Mouse (Mus musculus): ENCODE measurements around the gene Fam171a2. TPM values are rescaled to one million over a fixed set of nuclear protein-coding genes. Genes with fewer than 3 reads are reported as not detected.
A peak's percentile ranks its signal among the peaks of the same experiment; 100 is the strongest.

The Fam171a2 gene
- polyA plus RNA-seq, 1 experiment from 2014 or later, result 0.25 TPM

GRCm38 (mm10) chr11:102441434-102441833 is 6.0 kb downstream of the Fam171a2 start:
- Histone ChIP-seq H3K9ac (no peak overlapping the region), H3K4me2 (no peak overlapping the region), H3K4me1 (replicated peaks) (peaks cover 26% of the 10 kb centered on the region), H3K27ac (no peak overlapping the region), H3K4me3 (replicated peaks) (no peak overlapping the region), H3K9me3 (replicated peaks) (no peaks in the 10 kb centered on the region), H3K27me3 (peaks cover 76% of the 10 kb centered on the region), H3K36me3 (no peaks in the 10 kb centered on the region)
- no peak for ATAC-seq (ENCODE audit: low read depth)
- no peak for DNase-seq
- WGBS (ENCODE audit: insufficient replicate concordance), result 57% methylated on average over 3 of the region's 3 CpGs

GRCm38 (mm10) chr11:102440255-102440654 is 7.2 kb downstream of the Fam171a2 start:
- Histone ChIP-seq H3K4me3 (replicated peaks) (no peak overlapping the region), H3K4me1 (replicated peaks) (peaks cover 18% of the 10 kb centered on the region), H3K4me2 (no peak overlapping the region), H3K36me3 (peaks cover 5% of the 10 kb centered on the region; the same call in 1 of the 2 replicates), H3K27ac (no peak overlapping the region), H3K9ac (no peak overlapping the region), H3K27me3 (peaks cover 76% of the 10 kb centered on the region), H3K9me3 (replicated peaks) (no peaks in the 10 kb centered on the region)
- DNase-seq, result no peak
- ATAC-seq (ENCODE audit: low read depth), result no peak
- WGBS (ENCODE audit: insufficient replicate concordance), result 79% methylated on average over 8 of the region's 8 CpGs

DNA sequence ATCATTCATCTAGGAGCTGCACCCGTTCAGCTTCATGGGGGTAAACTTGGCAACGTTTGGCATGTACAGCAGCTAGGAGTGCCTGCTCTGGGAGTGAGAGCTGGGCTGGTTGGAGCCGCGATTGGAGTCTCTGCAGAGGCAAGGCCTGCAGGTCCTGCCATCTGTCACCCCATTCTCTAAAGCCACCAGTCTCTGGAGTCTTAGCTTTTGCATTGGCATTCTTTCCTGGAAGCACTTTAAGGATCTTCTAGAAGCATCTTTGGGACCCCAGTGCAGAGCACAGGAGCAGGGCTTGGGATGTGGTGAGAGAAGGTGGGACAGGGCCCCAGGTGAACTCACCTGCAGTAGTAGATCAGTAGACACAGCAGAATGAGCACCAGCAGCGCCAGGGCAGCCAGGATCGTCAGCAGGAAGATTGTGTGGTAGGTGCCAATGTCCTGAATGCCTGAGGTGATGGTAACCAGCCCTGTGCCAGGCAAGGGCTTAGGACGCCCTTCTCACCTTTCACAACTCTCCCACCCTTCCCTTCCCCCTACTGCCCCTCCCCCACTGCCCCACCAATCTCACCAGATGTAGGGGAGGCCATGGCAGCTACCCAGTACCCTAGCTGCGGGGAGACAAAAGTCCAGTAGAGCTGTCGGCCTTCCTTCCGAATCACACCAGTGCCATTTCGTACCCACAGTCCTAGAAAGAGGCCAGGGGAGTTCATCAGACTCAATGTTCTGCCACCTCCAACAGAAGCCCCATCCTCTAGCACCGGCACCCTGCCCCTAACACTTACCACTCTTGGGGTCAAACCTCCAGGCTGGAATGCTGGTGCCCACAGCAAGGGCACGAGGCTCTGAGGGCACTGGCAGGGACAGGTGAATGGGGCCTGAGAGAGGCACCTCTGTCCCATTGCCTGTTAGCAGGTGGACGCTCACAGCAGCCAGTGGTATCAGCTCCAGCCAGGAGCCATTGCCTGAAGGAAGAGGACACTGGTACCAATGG is 8.1 kb downstream of the Fam171a2 start:
- 72% methylated on average over 14 of the region's 14 CpGs for WGBS (ENCODE audit: insufficient replicate concordance)
- Histone ChIP-seq H3K27ac (no peak overlapping the region), H3K9me3 (replicated peaks) (no peaks in the 10 kb centered on the region), H3K4me2 (no peak overlapping the region), H3K27me3 (peaks cover 73% of the 10 kb centered on the region), H3K4me1 (replicated peaks) (peaks cover 16% of the 10 kb centered on the region), H3K4me3 (replicated peaks) (no peak overlapping the region), H3K36me3 (peaks cover 10% of the 10 kb centered on the region; the same call in 1 of the 2 replicates), H3K9ac (no peak overlapping the region)
- no peak for ATAC-seq (ENCODE audit: low read depth)
- DNase-seq, result no peak

- peak; percentile 65 for DNase-seq
- Histone ChIP-seq H3K27me3 (peaks cover 63% of the 10 kb centered on the region), H3K27ac (no peak overlapping the region), H3K9ac (peak overlapping the region; percentile 53), H3K9me3 (replicated peaks) (no peaks in the 10 kb centered on the region), H3K4me3 (replicated peaks) (peak overlapping the region; percentile 57), H3K4me1 (replicated peaks) (peaks cover 16% of the 10 kb centered on the region), H3K4me2 (peak overlapping the region; percentile 79), H3K36me3 (peaks cover 10% of the 10 kb centered on the region; the same call in 1 of the 2 replicates)
- WGBS (ENCODE audit: insufficient replicate concordance), result 29% methylated on average over 77 of the region's 77 CpGs
- no peak for ATAC-seq (ENCODE audit: low read depth)
These were observed 9.0 kb downstream of the Fam171a2 start for GRCm38 (mm10) chr11:102438212-102439092.

DNA sequence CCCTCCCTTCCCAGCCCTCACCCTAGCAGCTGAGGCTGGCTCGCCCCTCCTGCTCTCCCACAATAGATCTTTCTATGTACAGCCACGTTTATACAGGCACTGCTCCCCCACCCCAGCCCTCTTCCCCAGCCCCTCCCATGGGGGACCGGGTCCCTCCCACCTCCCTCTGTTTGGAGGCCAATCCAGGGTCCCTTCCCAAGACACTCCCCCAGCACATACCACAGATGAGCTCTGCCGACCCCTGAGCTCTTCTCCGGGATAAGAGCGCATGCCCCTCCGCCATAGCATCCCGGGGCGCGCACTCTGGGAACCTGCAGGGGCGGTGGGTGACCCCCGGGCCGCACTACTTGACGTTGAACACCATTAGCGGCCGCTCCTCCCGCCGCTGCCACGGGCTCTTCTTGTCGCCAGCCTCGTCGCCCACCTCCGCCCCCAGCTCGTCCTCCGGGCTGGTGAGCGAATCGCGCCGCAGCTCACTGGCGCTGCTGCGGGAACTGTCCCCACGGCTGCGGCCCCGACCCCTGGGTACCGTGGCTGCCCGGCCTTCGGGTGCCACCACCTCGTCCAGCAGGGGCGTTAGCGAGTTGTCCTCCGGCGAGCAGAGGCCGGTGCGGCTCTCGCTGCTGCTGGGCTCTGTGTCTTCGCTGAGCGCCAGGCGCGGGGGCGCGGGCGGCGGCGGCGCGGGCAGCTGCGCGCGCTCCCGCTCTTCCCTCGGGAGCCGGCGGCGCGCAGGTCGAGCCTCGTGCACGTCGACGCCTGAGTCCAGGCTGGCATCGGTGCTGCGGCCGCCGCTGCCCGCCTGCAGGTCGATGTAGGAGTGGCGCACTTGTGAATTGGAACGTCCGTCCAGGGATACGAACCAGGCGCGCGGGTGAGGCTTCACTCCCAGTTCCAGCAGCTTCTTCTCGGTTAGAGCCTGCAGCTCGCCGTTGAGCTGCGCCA is 10.1 kb downstream of the Fam171a2 start:
- H3K4me2 ChIP-seq, result peak overlapping the region; percentile 79
- peaks cover 60% of the 10 kb centered on the region for H3K27me3 ChIP-seq
- H3K4me1 ChIP-seq (replicated peaks), result peaks cover 22% of the 10 kb centered on the region
- ATAC-seq (ENCODE audit: low read depth) (no peak), DNase-seq (no peak)
- WGBS (ENCODE audit: insufficient replicate concordance), result 32% methylated on average over 87 of the region's 87 CpGs
- H3K9ac ChIP-seq, result peak overlapping the region; percentile 53
- no peak overlapping the region for H3K27ac ChIP-seq
- H3K9me3 ChIP-seq (replicated peaks), result no peaks in the 10 kb centered on the region
- H3K36me3 ChIP-seq, result peaks cover 10% of the 10 kb centered on the region; the same call in 1 of the 2 replicates
- peak overlapping the region; percentile 57 for H3K4me3 ChIP-seq (replicated peaks)

DNA sequence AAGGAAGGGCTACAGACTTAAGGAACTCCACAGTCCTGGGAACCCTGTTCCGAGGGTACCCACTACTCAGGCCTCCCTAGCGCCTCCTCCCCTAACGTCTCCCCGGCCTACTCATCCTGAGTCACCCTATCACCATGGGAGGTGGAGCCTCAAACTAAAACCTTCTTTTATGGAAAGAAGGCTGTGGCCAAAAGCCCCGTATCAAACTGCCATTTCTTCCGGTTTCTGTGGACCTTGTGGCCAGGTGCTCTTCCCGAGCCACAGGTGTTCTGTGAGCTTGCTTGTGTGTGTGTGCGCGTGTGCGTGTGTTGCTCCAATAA is 11.1 kb downstream of the Fam171a2 start:
- H3K27me3 ChIP-seq, result peaks cover 60% of the 10 kb centered on the region
- peaks cover 10% of the 10 kb centered on the region; the same call in 1 of the 2 replicates for H3K36me3 ChIP-seq
- peaks cover 30% of the 10 kb centered on the region for H3K4me1 ChIP-seq (replicated peaks)
- no peak for DNase-seq
- no peak overlapping the region for H3K4me3 ChIP-seq (replicated peaks)
- no peaks in the 10 kb centered on the region for H3K9me3 ChIP-seq (replicated peaks)
- no peak for ATAC-seq (ENCODE audit: low read depth)
- H3K4me2 ChIP-seq, result no peak overlapping the region
- WGBS (ENCODE audit: insufficient replicate concordance), result 82% methylated on average over 10 of the region's 10 CpGs
- H3K9ac ChIP-seq, result no peak overlapping the region
- H3K27ac ChIP-seq, result no peak overlapping the region

- peaks cover 35% of the 10 kb centered on the region for H3K4me1 ChIP-seq (replicated peaks)
- H3K4me2 ChIP-seq, result no peak overlapping the region
- no peak for ATAC-seq (ENCODE audit: low read depth)
- peaks cover 10% of the 10 kb centered on the region; the same call in 1 of the 2 replicates for H3K36me3 ChIP-seq
- peaks cover 60% of the 10 kb centered on the region for H3K27me3 ChIP-seq
- H3K9ac ChIP-seq, result no peak overlapping the region
- H3K27ac ChIP-seq, result no peak overlapping the region
- H3K4me3 ChIP-seq (replicated peaks), result no peak overlapping the region
- DNase-seq, result no peak
- WGBS (ENCODE audit: insufficient replicate concordance), result 85% methylated on average over 18 of the region's 18 CpGs
- H3K9me3 ChIP-seq (replicated peaks), result no peaks in the 10 kb centered on the region
These were observed 11.6 kb downstream of the Fam171a2 start for GRCm38 (mm10) chr11:102435754-102436470.

DNA sequence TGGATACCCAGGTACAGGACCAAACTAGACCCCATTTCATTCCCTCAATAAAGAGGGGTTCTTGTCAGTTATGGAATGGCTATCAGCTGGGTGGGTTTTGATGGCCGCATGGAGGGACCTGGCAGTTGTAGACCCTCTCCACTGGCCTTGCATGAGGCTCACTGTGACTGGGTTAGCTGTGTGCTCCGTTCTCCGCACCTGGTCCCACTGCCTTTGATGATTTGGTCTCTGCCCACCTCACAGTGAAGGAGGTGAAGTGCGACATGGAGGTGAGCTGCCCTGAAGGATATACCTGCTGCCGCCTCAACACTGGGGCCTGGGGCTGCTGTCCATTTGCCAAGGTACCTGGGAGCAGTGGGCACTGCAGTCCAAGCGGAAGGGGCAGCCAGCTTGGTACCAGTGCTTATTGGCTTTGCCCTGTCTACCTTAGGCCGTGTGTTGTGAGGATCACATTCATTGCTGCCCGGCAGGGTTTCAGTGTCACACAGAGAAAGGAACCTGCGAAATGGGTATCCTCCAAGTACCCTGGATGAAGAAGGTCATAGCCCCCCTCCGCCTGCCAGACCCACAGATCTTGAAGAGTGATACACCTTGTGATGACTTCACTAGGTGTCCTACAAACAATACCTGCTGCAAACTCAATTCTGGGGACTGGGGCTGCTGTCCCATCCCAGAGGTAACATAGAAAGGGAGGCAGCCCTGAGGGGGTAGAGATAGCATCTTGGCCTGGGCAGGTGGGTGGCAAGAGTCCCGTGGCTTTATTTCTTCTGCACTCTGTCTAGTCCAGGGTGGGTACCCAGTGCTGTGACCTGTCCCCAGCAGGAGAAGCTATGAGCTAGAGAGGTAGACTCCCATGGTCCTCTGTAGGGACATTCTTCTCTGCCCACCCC is 12.4 kb downstream of the Fam171a2 start:
- Histone ChIP-seq H3K27ac (no peak overlapping the region), H3K9me3 (replicated peaks) (no peaks in the 10 kb centered on the region), H3K36me3 (peaks cover 10% of the 10 kb centered on the region; the same call in 1 of the 2 replicates), H3K27me3 (peaks cover 54% of the 10 kb centered on the region), H3K4me1 (replicated peaks) (peaks cover 42% of the 10 kb centered on the region), H3K4me3 (replicated peaks) (no peak overlapping the region), H3K9ac (no peak overlapping the region), H3K4me2 (no peak overlapping the region)
- WGBS (ENCODE audit: insufficient replicate concordance), result 77% methylated on average over 11 of the region's 11 CpGs
- no peak for DNase-seq
- no peak for ATAC-seq (ENCODE audit: low read depth)

- peak; percentile 69 for DNase-seq
- Histone ChIP-seq H3K9me3 (replicated peaks) (no peaks in the 10 kb centered on the region), H3K36me3 (peaks cover 10% of the 10 kb centered on the region; the same call in 1 of the 2 replicates), H3K4me3 (replicated peaks) (no peak overlapping the region), H3K27ac (no peak overlapping the region), H3K4me1 (replicated peaks) (peaks cover 48% of the 10 kb centered on the region), H3K9ac (no peak overlapping the region), H3K27me3 (peaks cover 48% of the 10 kb centered on the region), H3K4me2 (no peak overlapping the region)
- ATAC-seq (ENCODE audit: low read depth), result peak; percentile 41
- WGBS (ENCODE audit: insufficient replicate concordance), result 10% methylated on average over 7 of the region's 7 CpGs
These were observed 13.1 kb downstream of the Fam171a2 start for GRCm38 (mm10) chr11:102434406-102434805.

Data from liver, embryonic 13.5 days (tissue).